Mouse (Mus musculus) cerebellum, adult 18-20 months (tissue): ENCODE results near the gene Slc26a8.

Source experiments
- DNase-seq, 2 experiments: peaks; one replicate each; pipeline ENCODE4 v3.0.0; 2021

The Slc26a8 gene

GRCm38 (mm10) chr17:28588591-28588990 lies 101.4 kb downstream of the Slc26a8 start:
- no peak for DNase-seq
